Mouse (Mus musculus) layer of hippocampus, adult 8-10 months (tissue): ENCODE data around the gene Olfr157. TPM values are rescaled to one million over a fixed set of nuclear protein-coding genes. Genes with fewer than 3 reads are reported as not detected.
"Not testable (repeated sequence)": the region's sequence is repeated elsewhere in the genome, so short reads cannot be mapped to it uniquely, and the experiment has no call there.

Source experiments
- DNase-seq, 2 experiments: peaks; one replicate each; pipeline ENCODE4 v3.0.0; 2022; ENCODE audit warnings: low spot score in 2 of 2
- total RNA-seq, 4 experiments: library from RNA; stranded (reverse); gene quantifications; 2 replicates each; pipeline ENCODE4 v1.2.4; 2022

Olfr157 gene
- total RNA-seq, 4 experiments from 2014 or later: not detected

DNA sequence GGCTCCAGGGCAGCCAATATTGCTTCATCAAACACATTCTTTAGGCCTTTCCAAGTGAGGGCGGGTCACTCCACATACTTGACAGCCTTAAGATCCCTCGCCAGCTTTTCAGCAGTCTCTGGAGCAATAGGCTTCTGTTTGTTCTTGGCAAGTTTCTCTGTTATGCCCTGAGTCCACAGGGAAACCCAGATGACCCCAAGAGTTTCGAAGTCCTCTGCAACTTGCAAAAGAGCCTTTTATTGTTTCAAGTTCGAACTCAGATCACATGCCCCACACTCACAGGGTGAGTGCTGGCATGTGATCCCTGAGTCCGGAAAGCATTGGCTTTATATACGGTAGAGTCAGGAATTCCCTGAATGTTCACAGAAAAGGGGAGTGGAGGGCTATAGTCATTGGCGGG is 41.1 kb downstream of the Olfr157 start:
- DNase-seq: no peak

GRCm38 (mm10) chr4:43795844-43796243 is 44.2 kb downstream of the Olfr157 start:
- DNase-seq: not testable (repeated sequence)

DNA sequence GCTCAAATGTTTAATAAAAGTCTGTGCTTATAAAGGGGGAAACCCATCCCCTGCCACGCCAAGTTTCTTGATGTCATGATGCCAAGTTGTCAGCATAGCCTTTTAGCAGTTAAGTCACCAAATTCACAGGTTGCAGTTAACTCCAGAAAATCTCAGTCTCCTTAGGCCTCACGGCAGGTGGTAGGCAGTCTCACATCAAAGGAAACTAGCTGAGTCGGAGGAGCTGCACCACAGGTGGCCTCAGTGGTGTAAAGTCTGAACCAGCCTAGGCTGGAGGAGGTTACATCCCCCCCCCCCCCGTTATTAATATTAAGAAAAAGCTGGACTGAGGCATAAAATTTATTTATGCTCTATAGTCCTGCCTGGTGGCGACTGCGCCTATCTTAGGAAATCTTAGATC is 44.7 kb downstream of the Olfr157 start:
- DNase-seq: no peak

Other genes with a start within 250 kb of the Olfr157 start
- gene Npr2, start 208.3 kb downstream of the Olfr157 start, total RNA-seq: 10 to 100 TPM; 54.6 to 68.4 (median 59.4) TPM
- gene Spag8, start 186.6 kb downstream of the Olfr157 start, total RNA-seq: 1 to 10 TPM; 1.5 to 2.7 (median 2.0) TPM
- gene Hint2, start 183.7 kb downstream of the Olfr157 start, total RNA-seq: 10 to 100 TPM; 25.3 to 39.2 (median 37.6) TPM
- gene Tmem8b, start 171.2 kb downstream of the Olfr157 start, total RNA-seq: 10 to 100 TPM; 66.0 to 71.0 (median 68.4) TPM
- 1 to 10 TPM in 3 of 4 experiments, under 1 TPM in 1; 0.84 to 1.5 (median 1.1) TPM for gene Fam221b, start 171.1 kb downstream of the Olfr157 start, total RNA-seq
- not detected for gene Olfr70, start 139.4 kb downstream of the Olfr157 start, total RNA-seq
- not detected for gene Olfr71, start 129.9 kb downstream of the Olfr157 start, total RNA-seq
- 1 to 10 TPM in 2 of 4 experiments, under 1 TPM in 2; 0.53 to 1.3 (median 0.93) TPM for gene Hrct1, start 113.0 kb downstream of the Olfr157 start, total RNA-seq
- gene Spaar, start 110.2 kb downstream of the Olfr157 start, total RNA-seq: 1 to 10 TPM in 2 of 4 experiments, under 1 TPM in 2; 0.50 to 1.2 (median 0.94) TPM
- gene Olfr159, start 69.2 kb downstream of the Olfr157 start, total RNA-seq: not detected
- gene Olfr156, start 16.3 kb downstream of the Olfr157 start, total RNA-seq: not detected
- not detected for gene Olfr155, start 11.4 kb upstream of the Olfr157 start, total RNA-seq
- gene Reck, start 35.3 kb upstream of the Olfr157 start, total RNA-seq: 10 to 100 TPM in 1 of 4 experiments, 1 to 10 TPM in 3; 7.3 to 10.3 (median 7.8) TPM
- gene Glipr2, start 117.2 kb upstream of the Olfr157 start, total RNA-seq: 1 to 10 TPM; 2.1 to 5.8 (median 4.5) TPM
- gene Ccin, start 143.3 kb upstream of the Olfr157 start, total RNA-seq: not detected
- 100 to 1,000 TPM; 264 to 296 (median 284) TPM for gene Clta, start 164.3 kb upstream of the Olfr157 start, total RNA-seq
- 10 to 100 TPM; 50.7 to 61.6 (median 55.9) TPM for gene Gne, start 244.0 kb upstream of the Olfr157 start, total RNA-seq